Mouse (Mus musculus): ENCODE measurements at regions not wholly inside any gene's neighbourhood (a gene's known extent, or its start where the extent isn't known, plus 50 kb on each side); places are given as distances from the start of the nearest gene placed in this dataset.

- H3ac ChIP-seq (ENCODE audit: control insufficient read depth, insufficient read length) = no peak overlapping the region
These were observed 704.0 kb downstream of the 4930447A16Rik start for GRCm38 (mm10) chr15:38129330-38129729.

DNA sequence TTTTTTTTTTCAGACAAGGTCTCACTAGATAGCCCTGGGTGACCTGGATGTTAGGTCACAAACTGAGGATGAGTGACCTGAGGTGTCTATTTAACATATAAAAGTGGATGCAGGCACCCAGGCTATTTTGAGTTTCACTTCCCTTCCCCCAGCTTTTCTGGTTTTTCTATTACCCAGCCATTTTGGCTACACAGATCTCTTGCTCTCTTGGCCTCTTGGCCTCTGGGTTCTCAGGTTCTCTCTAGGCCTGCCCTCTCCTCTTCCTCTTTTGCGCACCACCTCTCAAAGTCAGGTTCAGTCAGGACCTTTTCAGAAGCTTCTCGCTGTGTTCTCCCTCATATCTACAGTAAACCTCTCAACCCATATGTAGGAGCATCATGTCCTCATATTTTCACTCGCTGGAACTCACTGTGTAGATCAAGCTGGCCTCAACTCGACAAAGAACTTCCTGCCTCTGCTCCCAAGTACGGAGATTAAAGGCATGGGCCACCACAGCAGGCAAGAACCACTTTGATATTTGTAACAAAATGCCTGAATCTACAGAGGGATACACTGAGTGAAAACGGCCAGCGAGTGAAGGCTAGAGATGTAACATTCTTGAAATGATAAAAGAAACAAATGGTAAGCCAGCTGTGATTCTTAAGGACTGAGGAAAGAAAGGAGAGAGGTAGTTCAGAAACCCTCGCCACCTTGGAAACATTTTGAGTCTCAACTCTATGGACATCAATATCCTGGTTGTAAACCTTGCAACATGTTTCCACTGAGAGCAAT, 704.7 kb downstream of the 4930447A16Rik start:
- H3K79me2 ChIP-seq (ENCODE audit: control insufficient read depth, insufficient read depth) = no peaks in the 10 kb centered on the region
- no peak overlapping the region for H3ac ChIP-seq (ENCODE audit: control insufficient read depth, insufficient read length)
- no peak overlapping the region for H3K4me3 ChIP-seq
- no peaks in the 10 kb centered on the region for H3K36me3 ChIP-seq (ENCODE audit: control insufficient read depth, insufficient read depth)
- no peak for TF ChIP-seq E2F4 (IDR thresholded peaks at IDR 0.05; ENCODE audit: insufficient read depth)
- no peak for TF ChIP-seq REST (IDR thresholded peaks at IDR 0.05; ENCODE audit: insufficient read depth, insufficient read length)
- no peak for TF ChIP-seq MYOG (IDR thresholded peaks at IDR 0.05; ENCODE audit: control insufficient read depth in 1 of 3, insufficient read depth in 1 of 3, insufficient read length in 2 of 3, low read depth in 2 of 3)
- no peak for TF ChIP-seq TCF3 (IDR thresholded peaks at IDR 0.05; ENCODE audit: insufficient read length, low read depth)
- TF ChIP-seq POLR2A (IDR thresholded peaks at IDR 0.05; ENCODE audit: insufficient read length, low read depth) = no peak
- TF ChIP-seq TCF12 (IDR thresholded peaks at IDR 0.05; ENCODE audit: insufficient read depth, poor library complexity, severe bottlenecking) = no peak
- TF ChIP-seq SRF (IDR thresholded peaks at IDR 0.05; ENCODE audit: control insufficient read depth, insufficient read length, low read depth) = no peak
- no peak for TF ChIP-seq MYOD1 (IDR thresholded peaks at IDR 0.05; ENCODE audit: control insufficient read depth in 1 of 3, insufficient read length in 2 of 3, low read depth in 2 of 3)
- no peak overlapping the region for H3K4me2 ChIP-seq (ENCODE audit: low read depth)
- H3K27me3 ChIP-seq (ENCODE audit: control insufficient read depth, insufficient read depth, insufficient read length) = no peaks in the 10 kb centered on the region

More at GRCm38 (mm10) chr15:38129330-38129729, 704.0 kb downstream of the 4930447A16Rik start:
- Histone ChIP-seq H3K4me2 (ENCODE audit: low read depth) (no peak overlapping the region), H3K79me2 (ENCODE audit: control insufficient read depth, insufficient read depth) (no peaks in the 10 kb centered on the region), H3K27me3 (ENCODE audit: control insufficient read depth, insufficient read depth, insufficient read length) (no peaks in the 10 kb centered on the region), H3K36me3 (ENCODE audit: control insufficient read depth, insufficient read depth) (no peaks in the 10 kb centered on the region), H3K4me3 (no peak overlapping the region)
- no peak for TF ChIP-seq USF1 (IDR thresholded peaks at IDR 0.05; ENCODE audit: low read depth)
- no peak for TF ChIP-seq MYOG (IDR thresholded peaks at IDR 0.05; ENCODE audit: control insufficient read depth in 1 of 3, insufficient read depth in 1 of 3, insufficient read length in 2 of 3, low read depth in 2 of 3)
- no peak for TF ChIP-seq TCF3 (IDR thresholded peaks at IDR 0.05; ENCODE audit: insufficient read length, low read depth)
- no peak for TF ChIP-seq SRF (IDR thresholded peaks at IDR 0.05; ENCODE audit: control insufficient read depth, insufficient read length, low read depth)
- TF ChIP-seq E2F4 (IDR thresholded peaks at IDR 0.05; ENCODE audit: insufficient read depth) = no peak
- no peak for TF ChIP-seq TCF12 (IDR thresholded peaks at IDR 0.05; ENCODE audit: insufficient read depth, poor library complexity, severe bottlenecking)
- TF ChIP-seq POLR2AphosphoS2 (IDR thresholded peaks at IDR 0.05; ENCODE audit: insufficient read length, low read depth) = no peak
- TF ChIP-seq MYOD1 (IDR thresholded peaks at IDR 0.05; ENCODE audit: control insufficient read depth in 1 of 3, insufficient read length in 2 of 3, low read depth in 2 of 3) = no peak

- no peak overlapping the region for H3ac ChIP-seq (ENCODE audit: control insufficient read depth, insufficient read length)
- no peak for TF ChIP-seq REST (IDR thresholded peaks at IDR 0.05; ENCODE audit: insufficient read depth, insufficient read length)
- no peak for TF ChIP-seq MYOG (IDR thresholded peaks at IDR 0.05; ENCODE audit: control insufficient read depth in 1 of 3, insufficient read depth in 1 of 3, insufficient read length in 2 of 3, low read depth in 2 of 3)
- TF ChIP-seq MYOD1 (IDR thresholded peaks at IDR 0.05; ENCODE audit: control insufficient read depth in 1 of 3, insufficient read length in 2 of 3, low read depth in 2 of 3) = no peak
- TF ChIP-seq TCF3 (IDR thresholded peaks at IDR 0.05; ENCODE audit: insufficient read length, low read depth) = no peak
- no peak for TF ChIP-seq POLR2AphosphoS2 (IDR thresholded peaks at IDR 0.05; ENCODE audit: insufficient read length, low read depth)
- no peak for TF ChIP-seq MAX (IDR thresholded peaks at IDR 0.05; ENCODE audit: low read depth)
- no peak for TF ChIP-seq USF1 (IDR thresholded peaks at IDR 0.05; ENCODE audit: low read depth)
- no peak for TF ChIP-seq CEBPB (IDR thresholded peaks at IDR 0.05; ENCODE audit: insufficient read depth, poor library complexity, severe bottlenecking)
- no peak for TF ChIP-seq E2F4 (IDR thresholded peaks at IDR 0.05; ENCODE audit: insufficient read depth)
- no peak for TF ChIP-seq POLR2A (IDR thresholded peaks at IDR 0.05; ENCODE audit: insufficient read length, low read depth)
- TF ChIP-seq SRF (IDR thresholded peaks at IDR 0.05; ENCODE audit: control insufficient read depth, insufficient read length, low read depth) = no peak
- no peak for TF ChIP-seq TCF12 (IDR thresholded peaks at IDR 0.05; ENCODE audit: insufficient read depth, poor library complexity, severe bottlenecking)
- H3K4me2 ChIP-seq (ENCODE audit: low read depth) = no peak overlapping the region
- no peak overlapping the region for H3K4me3 ChIP-seq
- no peaks in the 10 kb centered on the region for H3K36me3 ChIP-seq (ENCODE audit: control insufficient read depth, insufficient read depth)
- H3K79me2 ChIP-seq (ENCODE audit: control insufficient read depth, insufficient read depth) = no peaks in the 10 kb centered on the region
- no peaks in the 10 kb centered on the region for H3K27me3 ChIP-seq (ENCODE audit: control insufficient read depth, insufficient read depth, insufficient read length)
These were observed 705.3 kb downstream of the 4930447A16Rik start for GRCm38 (mm10) chr15:38130632-38131028.

DNA sequence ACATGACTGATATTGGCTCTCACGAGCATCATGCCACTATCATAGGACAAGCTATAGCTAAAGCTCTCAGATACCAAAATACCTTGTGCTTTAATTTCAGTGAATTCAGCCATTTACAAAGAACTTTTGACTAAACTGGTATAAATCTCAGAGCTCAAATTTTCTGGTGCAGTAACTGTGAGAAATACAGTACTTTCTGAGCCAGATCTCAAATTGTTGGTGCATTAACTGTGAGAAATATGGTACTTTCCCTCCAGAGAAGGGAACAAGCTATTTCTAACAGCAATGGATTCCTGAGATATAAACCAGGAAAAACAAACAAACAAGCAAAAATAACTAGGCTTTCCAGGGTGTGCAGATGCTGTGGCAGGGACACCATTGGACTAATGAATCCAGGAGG, 714.3 kb downstream of the 4930447A16Rik start:
- TF ChIP-seq CEBPB (IDR thresholded peaks at IDR 0.05; ENCODE audit: insufficient read depth, poor library complexity, severe bottlenecking) = no peak
- TF ChIP-seq MAX (IDR thresholded peaks at IDR 0.05; ENCODE audit: low read depth) = no peak
- TF ChIP-seq MYOG (IDR thresholded peaks at IDR 0.05; ENCODE audit: control insufficient read depth in 1 of 3, insufficient read depth in 1 of 3, insufficient read length in 2 of 3, low read depth in 2 of 3) = no peak
- TF ChIP-seq SRF (IDR thresholded peaks at IDR 0.05; ENCODE audit: control insufficient read depth, insufficient read length, low read depth) = no peak
- TF ChIP-seq TCF3 (IDR thresholded peaks at IDR 0.05; ENCODE audit: insufficient read length, low read depth) = no peak
- TF ChIP-seq TCF12 (IDR thresholded peaks at IDR 0.05; ENCODE audit: insufficient read depth, poor library complexity, severe bottlenecking) = no peak
- TF ChIP-seq REST (IDR thresholded peaks at IDR 0.05; ENCODE audit: insufficient read depth, insufficient read length) = no peak
- TF ChIP-seq MYOD1 (IDR thresholded peaks at IDR 0.05; ENCODE audit: control insufficient read depth in 1 of 3, insufficient read length in 2 of 3, low read depth in 2 of 3) = no peak
- TF ChIP-seq POLR2A (IDR thresholded peaks at IDR 0.05; ENCODE audit: insufficient read length, low read depth) = no peak
- TF ChIP-seq USF1 (IDR thresholded peaks at IDR 0.05; ENCODE audit: low read depth) = no peak
- no peak for TF ChIP-seq E2F4 (IDR thresholded peaks at IDR 0.05; ENCODE audit: insufficient read depth)
- no peak for TF ChIP-seq POLR2AphosphoS2 (IDR thresholded peaks at IDR 0.05; ENCODE audit: insufficient read length, low read depth)
- Histone ChIP-seq H3K4me3 (no peak overlapping the region), H3K4me2 (ENCODE audit: low read depth) (no peak overlapping the region), H3K36me3 (ENCODE audit: control insufficient read depth, insufficient read depth) (no peaks in the 10 kb centered on the region), H3K79me2 (ENCODE audit: control insufficient read depth, insufficient read depth) (no peaks in the 10 kb centered on the region), H3K27me3 (ENCODE audit: control insufficient read depth, insufficient read depth, insufficient read length) (no peaks in the 10 kb centered on the region), H3ac (ENCODE audit: control insufficient read depth, insufficient read length) (no peak overlapping the region)
